Mouse (Mus musculus) brain, embryonic 14.5 days (tissue): ENCODE results near the gene Tspan31.

Experiments
- CTCF ChIP-seq: fragments of 200-500 bp; IDR thresholded peaks from 2 replicates; pipeline ENCODE4 v1.5.1; 2012; ENCODE audit warnings: inconsistent platforms, mild to moderate bottlenecking, moderate library complexity, borderline replicate concordance; ENCODE audit not compliant: insufficient read depth, insufficient read length; ENCODE audit errors: extremely low read depth
- POLR2A ChIP-seq: fragments of 200-500 bp; IDR thresholded peaks from 2 replicates; pipeline ENCODE4 v1.6.1; 2012; ENCODE audit warnings: mild to moderate bottlenecking, inconsistent platforms, borderline replicate concordance; ENCODE audit not compliant: poor library complexity, insufficient read depth, insufficient read length, severe bottlenecking; ENCODE audit errors: extremely low read depth

DNA sequence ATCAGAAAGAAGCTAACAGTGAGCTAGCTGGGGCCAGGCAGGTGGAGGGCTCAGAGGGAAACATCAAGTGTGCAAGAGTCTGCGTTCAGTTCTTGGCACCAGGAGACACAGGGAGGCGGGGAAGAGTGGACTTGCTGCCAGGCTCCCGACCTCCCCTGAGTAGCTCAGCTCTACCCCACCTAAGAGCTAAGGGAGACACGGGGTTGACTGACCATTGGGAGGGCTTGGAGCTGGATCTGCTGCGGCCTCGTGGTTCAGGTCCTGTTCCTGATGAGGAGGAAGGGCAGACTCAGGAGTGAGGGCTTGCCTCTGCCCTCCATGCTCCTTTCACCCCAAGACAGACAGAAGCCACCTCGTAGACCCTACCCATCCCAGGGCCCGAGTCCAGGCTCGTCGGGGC is 29.1 kb upstream of the Tspan31 start:
- no peak for TF ChIP-seq POLR2A
- TF ChIP-seq CTCF, result no peak
